Mouse (Mus musculus) embryo, embryonic 9.5 days (tissue): ENCODE results near the gene Sec24a.
A peak's percentile ranks its signal among the peaks of the same experiment; 100 is the strongest.
"Not testable (repeated sequence)": the region's sequence is repeated elsewhere in the genome, so short reads cannot be mapped to it uniquely, and the experiment has no call there.

Experiments
- DNase-seq: peaks from one replicate; pipeline ENCODE4 v3.0.0-alpha.2; 2017; ENCODE audit errors: extremely low spot score

The Sec24a gene

GRCm38 (mm10) chr11:51688330-51689328 lies 74.8 kb downstream of the Sec24a start, which contains the start of gene 0610009B22Rik:
TSS of gene 0610009B22Rik (minus strand) at chr11:51688874.
- peak; percentile 100 for DNase-seq

- DNase-seq, result no peak
These were observed 81.5 kb downstream of the Sec24a start for GRCm38 (mm10) chr11:51681976-51682374.

GRCm38 (mm10) chr11:51681324-51681975 lies 82.0 kb downstream of the Sec24a start:
- DNase-seq, result peak; percentile 85

GRCm38 (mm10) chr11:51679466-51679865 lies 84.0 kb downstream of the Sec24a start:
- no peak for DNase-seq

GRCm38 (mm10) chr11:51677737-51678418 lies 85.6 kb downstream of the Sec24a start:
- DNase-seq, result no peak

GRCm38 (mm10) chr11:51675386-51675785 lies 88.0 kb downstream of the Sec24a start:
- DNase-seq, result no peak

GRCm38 (mm10) chr11:51673291-51673690 lies 90.1 kb downstream of the Sec24a start:
- DNase-seq, result no peak

GRCm38 (mm10) chr11:51671376-51671775 lies 92.1 kb downstream of the Sec24a start:
- no peak for DNase-seq

GRCm38 (mm10) chr11:51670846-51671245 lies 92.6 kb downstream of the Sec24a start:
- DNase-seq, result no peak

GRCm38 (mm10) chr11:51664747-51665146 lies 98.7 kb downstream of the Sec24a start:
- not testable (repeated sequence) for DNase-seq

GRCm38 (mm10) chr11:51662632-51663031 lies 100.8 kb downstream of the Sec24a start:
- no peak for DNase-seq

- DNase-seq, result no peak
These were observed 101.5 kb downstream of the Sec24a start for GRCm38 (mm10) chr11:51661867-51662365.

GRCm38 (mm10) chr11:51658705-51659104 lies 104.7 kb downstream of the Sec24a start:
- DNase-seq, result no peak

- no peak for DNase-seq
These were observed 105.1 kb downstream of the Sec24a start for GRCm38 (mm10) chr11:51658291-51658690.

- no peak for DNase-seq
These were observed 106.5 kb downstream of the Sec24a start for GRCm38 (mm10) chr11:51656798-51657521.

- no peak for DNase-seq
These were observed 108.5 kb downstream of the Sec24a start for GRCm38 (mm10) chr11:51654891-51655290.

- DNase-seq, result no peak
These were observed 109.7 kb downstream of the Sec24a start for GRCm38 (mm10) chr11:51653736-51654135.

- DNase-seq, result no peak
These were observed 110.5 kb downstream of the Sec24a start for GRCm38 (mm10) chr11:51652889-51653418.

- peak; percentile 78 for DNase-seq
These were observed 112.5 kb downstream of the Sec24a start, which contains the start of the genes N4bp3 and D930048N14Rik for GRCm38 (mm10) chr11:51650691-51651515. TSS of gene N4bp3 (minus strand) at chr11:51650842. TSS of gene D930048N14Rik (plus strand) at chr11:51650954.

GRCm38 (mm10) chr11:51650261-51650660 lies 113.2 kb downstream of the Sec24a start:
- DNase-seq, result no peak
